Comparison of ENCODE assay signal across 21 mouse cellular contexts in genomic region chr16:49796954-49797353, GRCm38 (mm10). TPM values are rescaled to one million over a fixed set of nuclear protein-coding genes. Genes with fewer than 3 reads are reported as not detected.
DNase-seq lines count a peak whose midpoint lies in the region; ATAC-seq lines count a peak whose summit lies in the region.
"Had no signal": no experiment of that assay in that cellular context is flagged by ENCODE, and none has a peak within 500 bp of the region (broad histone marks: within the 10 kb centered on the region; RNA-seq: fewer than 3 reads in every experiment).

No protein-coding gene starts in this region.

- no peak for DNase-seq in liver, embryonic 13.5 days
- no peak for DNase-seq in liver, embryonic 11.5 days (ENCODE audit: low spot score)
- DNase-seq in natural killer cell, adult 2 months (ENCODE audit: low spot score in 2 of 2), result peak; percentile 64 to 72
- no peak for DNase-seq in right cerebral cortex, postnatal 10 days (ENCODE audit: low spot score in 2 of 2)
- DNase-seq in cerebellum, adult 11-12 months, result no peak
- DNase-seq: adrenal gland, postnatal 25 days; cerebellum, adult 8-10 months; cerebellum, postnatal 25 days; gastrocnemius, adult 2 months; gastrocnemius, postnatal 36 days; heart, adult 18-20 months had no signal

- no peaks in the 10 kb centered on the region for H3K27me3 ChIP-seq in liver, embryonic 13.5 days
- no peaks in the 10 kb centered on the region for H3K27me3 ChIP-seq in liver, embryonic 11.5 days (replicated peaks; ENCODE audit: control insufficient read depth, insufficient read depth, low read length)
- H3K27me3 ChIP-seq: embryonic facial prominence, embryonic 13.5 days; forebrain, embryonic 13.5 days; heart, embryonic 15.5 days; Patski had no signal

- peak overlapping the region; percentile 77 for H3K27ac ChIP-seq in liver, embryonic 13.5 days
- no peak overlapping the region for H3K27ac ChIP-seq in liver, embryonic 11.5 days (ENCODE audit: low read depth, low read length)
- H3K27ac ChIP-seq: embryonic facial prominence, embryonic 13.5 days; forebrain, embryonic 13.5 days; gastrocnemius, adult 2 months; heart, embryonic 15.5 days; hindbrain, embryonic 10.5 days; hindbrain, embryonic 14.5 days had no signal

- no peak overlapping the region for H3K9ac ChIP-seq in liver, embryonic 13.5 days
- H3K9ac ChIP-seq in liver, embryonic 11.5 days (ENCODE audit: low read depth, low read length), result no peak overlapping the region
- H3K9ac ChIP-seq: embryonic facial prominence, embryonic 13.5 days; forebrain, embryonic 13.5 days; heart, embryonic 15.5 days; hindbrain, embryonic 14.5 days had no signal

- no peaks in the 10 kb centered on the region for H3K9me3 ChIP-seq in liver, embryonic 13.5 days (replicated peaks)
- H3K9me3 ChIP-seq in liver, embryonic 11.5 days (ENCODE audit: control insufficient read depth, low read length), result no peaks in the 10 kb centered on the region
- H3K9me3 ChIP-seq: embryonic facial prominence, embryonic 13.5 days; forebrain, embryonic 13.5 days; heart, embryonic 15.5 days; hindbrain, embryonic 10.5 days had no signal

- no peak overlapping the region for H3K4me3 ChIP-seq in liver, embryonic 13.5 days (replicated peaks)
- H3K4me3 ChIP-seq in liver, embryonic 11.5 days (ENCODE audit: low read depth, low read length), result no peak overlapping the region
- H3K4me3 ChIP-seq: embryonic facial prominence, embryonic 13.5 days; forebrain, embryonic 13.5 days; gastrocnemius, adult 2 months; heart, embryonic 15.5 days; hindbrain, embryonic 10.5 days had no signal

- peaks cover 93% of the 10 kb centered on the region for H3K4me1 ChIP-seq in liver, embryonic 13.5 days (replicated peaks)
- peaks cover 37% of the 10 kb centered on the region for H3K4me1 ChIP-seq in liver, embryonic 11.5 days (replicated peaks; ENCODE audit: control insufficient read depth, insufficient read depth, low read length)
- H3K4me1 ChIP-seq: embryonic facial prominence, embryonic 13.5 days; forebrain, embryonic 13.5 days; hindbrain, embryonic 10.5 days had no signal

- no peak overlapping the region for H3K4me2 ChIP-seq in liver, embryonic 13.5 days
- no peak overlapping the region for H3K4me2 ChIP-seq in liver, embryonic 11.5 days
- H3K4me2 ChIP-seq: embryonic facial prominence, embryonic 13.5 days; forebrain, embryonic 13.5 days; heart, embryonic 11.5 days; heart, embryonic 15.5 days; hindbrain, embryonic 14.5 days had no signal

- no peaks in the 10 kb centered on the region for H3K36me3 ChIP-seq in liver, embryonic 13.5 days
- H3K36me3 ChIP-seq in liver, embryonic 11.5 days (ENCODE audit: control insufficient read depth, insufficient read depth, low read length), result no peaks in the 10 kb centered on the region
- H3K36me3 ChIP-seq: embryonic facial prominence, embryonic 13.5 days; heart, embryonic 15.5 days; hindbrain, embryonic 10.5 days had no signal

- ATAC-seq in liver, embryonic 13.5 days (ENCODE audit: low read depth), result no peak
- ATAC-seq in liver, embryonic 11.5 days (replicated peaks; ENCODE audit: low FRiP score), result no peak
- peak; percentile 66 for ATAC-seq in CD4-positive, CD25-positive, alpha-beta regulatory T cell, adult 4 months
- ATAC-seq in inflammation-experienced regulatory T-cells, adult 6 months, result peak; percentile 58
- ATAC-seq: forebrain, embryonic 13.5 days; intestine, postnatal 0 days; Patski had no signal

- 87% methylated on average over 2 of the region's 2 CpGs for WGBS in liver, embryonic 13.5 days (ENCODE audit: insufficient replicate concordance)
- 96% methylated on average over 2 of the region's 2 CpGs for WGBS in liver, embryonic 11.5 days

RNA-seq across cellular contexts. Expression of gene Cd47, which starts 3.4 kb away (rescaled TPM):
- 301 and 344 TPM in 2 replicates for polyA plus RNA-seq in liver, embryonic 13.5 days (2015; fragmentation: Nextera tagmentation; extraction: Ambion mirVana)
- polyA plus RNA-seq in liver, embryonic 11.5 days (2014; fragmentation: Nextera tagmentation; extraction: Ambion mirVana), result 261 and 281 TPM in 2 replicates
- 100 to 1,000 TPM; 184 to 254 TPM for polyA plus RNA-seq in CD4-positive, CD25-positive, alpha-beta regulatory T cell, adult 4 months (2017; shearing (Covaris generic))
- 100 to 1,000 TPM; 201 to 329 (median 236) TPM for polyA plus RNA-seq in inflammation-experienced regulatory T-cells, adult 6 months (2017; shearing (Covaris generic))

Comparison
In these comparisons a context has a peak if more than half of its experiments do, and no peak if none do; other contexts are left out.
1. ATAC-seq: peak in CD4-positive, CD25-positive, alpha-beta regulatory T cell, adult 4 months (single experiment) and inflammation-experienced regulatory T-cells, adult 6 months (single experiment); none in liver, embryonic 13.5 days (single experiment) and liver, embryonic 11.5 days (single experiment).
2. DNase-seq: peak in natural killer cell, adult 2 months (2 of 2); none in liver, embryonic 13.5 days (single experiment), liver, embryonic 11.5 days (single experiment), right cerebral cortex, postnatal 10 days (0 of 2) and cerebellum, adult 11-12 months (single experiment).